Mouse (Mus musculus) intestine, embryonic 15.5 days (tissue): ENCODE results near the gene Ramp1. TPM values are rescaled to one million over a fixed set of nuclear protein-coding genes. Genes with fewer than 3 reads are reported as not detected.
A peak's percentile ranks its signal among the peaks of the same experiment; 100 is the strongest.

Source experiments
- ATAC-seq: fragments of 200-750 bp; cut with Nextera tagmentation; 2 replicates; pipeline ENCODE4 v1.8.0; 2017; ENCODE audit warnings: moderate TSS enrichment, moderate library complexity
- H3K27ac ChIP-seq: fragments of 300-500 bp; sonication (generic); 2 replicates; pipeline ENCODE4 v1.5.1; 2015; ENCODE audit warnings: mild to moderate bottlenecking, inconsistent platforms
- H3K27me3 ChIP-seq: fragments of 300-500 bp; sonication (generic); replicated peaks from 2 replicates; pipeline ENCODE4 v1.6.1; 2015; ENCODE audit warnings: inconsistent platforms
- H3K36me3 ChIP-seq: fragments of 300-500 bp; sonication (generic); 2 replicates; pipeline ENCODE4 v1.6.1; 2015; ENCODE audit warnings: inconsistent platforms
- H3K4me1 ChIP-seq: fragments of 300-500 bp; sonication (generic); replicated peaks from 2 replicates; pipeline ENCODE4 v1.6.1; 2015; ENCODE audit warnings: inconsistent platforms
- H3K4me2 ChIP-seq: fragments of 300-500 bp; sonication (generic); replicated peaks from 2 replicates; pipeline ENCODE4 v1.6.1; 2015; ENCODE audit warnings: mild to moderate bottlenecking, inconsistent platforms
- H3K4me3 ChIP-seq: fragments of 300-500 bp; sonication (generic); replicated peaks from 2 replicates; pipeline ENCODE4 v1.5.1; 2015; ENCODE audit warnings: inconsistent platforms
- H3K9ac ChIP-seq: fragments of 300-500 bp; sonication (generic); 2 replicates; pipeline ENCODE4 v1.6.1; 2015; ENCODE audit warnings: inconsistent platforms
- H3K9me3 ChIP-seq: fragments of 300-500 bp; sonication (generic); 2 replicates; pipeline ENCODE4 v1.6.1; 2016; ENCODE audit warnings: inconsistent platforms
- WGBS: fragments of 180-500 bp; shearing (Covaris S2); methylation state at CpG from one replicate; pipeline ENCODE4 v1.1.7; 2015; 5-methylcytosine and 5-hydroxymethylcytosine counted together
- polyA plus RNA-seq: library from polyadenylated mRNA; unstranded; fragments of >200 nt; fragmentation: Nextera tagmentation; extraction: Ambion mirVana; gene quantifications from 2 replicates; pipeline ENCODE4 v1.2.1, GENCODE M21; 2015

The Ramp1 gene
- polyA plus RNA-seq, 1 experiment from 2014 or later: 7.9 TPM

GRCm38 (mm10) chr1:91205651-91206050 is 26.0 kb downstream of the Ramp1 start:
- H3K27ac ChIP-seq: no peak overlapping the region
- no peaks in the 10 kb centered on the region for H3K27me3 ChIP-seq
- no peak overlapping the region for H3K4me3 ChIP-seq
- WGBS: 82% methylated on average over 6 of the region's 6 CpGs
- no peaks in the 10 kb centered on the region for H3K9me3 ChIP-seq
- no peak overlapping the region for H3K4me2 ChIP-seq
- no peak for ATAC-seq
- H3K4me1 ChIP-seq: peaks cover 2% of the 10 kb centered on the region; the same call in 1 of the 2 replicates
- H3K36me3 ChIP-seq: no peaks in the 10 kb centered on the region
- H3K9ac ChIP-seq: no peak overlapping the region

GRCm38 (mm10) chr1:91206336-91206735 is 26.7 kb downstream of the Ramp1 start:
- Histone ChIP-seq H3K27me3 (no peaks in the 10 kb centered on the region), H3K4me1 (peaks cover 2% of the 10 kb centered on the region; the same call in 1 of the 2 replicates), H3K9me3 (no peaks in the 10 kb centered on the region), H3K27ac (no peak overlapping the region), H3K36me3 (no peaks in the 10 kb centered on the region), H3K4me2 (no peak overlapping the region), H3K9ac (no peak overlapping the region), H3K4me3 (no peak overlapping the region)
- WGBS: 79% methylated on average over 8 of the region's 8 CpGs
- no peak for ATAC-seq

GRCm38 (mm10) chr1:91206873-91207272 is 27.3 kb downstream of the Ramp1 start:
- Histone ChIP-seq H3K9ac (no peak overlapping the region), H3K27ac (no peak overlapping the region), H3K4me1 (peaks cover 7% of the 10 kb centered on the region; the same call in 1 of the 2 replicates), H3K4me2 (no peak overlapping the region), H3K9me3 (no peaks in the 10 kb centered on the region), H3K27me3 (no peaks in the 10 kb centered on the region), H3K4me3 (no peak overlapping the region), H3K36me3 (no peaks in the 10 kb centered on the region)
- ATAC-seq: no peak
- WGBS: 69% methylated on average over 5 of the region's 5 CpGs

- peak; percentile 74 for ATAC-seq
- Histone ChIP-seq H3K9me3 (no peaks in the 10 kb centered on the region), H3K9ac (no peak overlapping the region), H3K4me3 (no peak overlapping the region), H3K4me1 (peaks cover 7% of the 10 kb centered on the region; the same call in 1 of the 2 replicates), H3K36me3 (no peaks in the 10 kb centered on the region), H3K27me3 (no peaks in the 10 kb centered on the region), H3K4me2 (no peak overlapping the region), H3K27ac (no peak overlapping the region)
- 64% methylated on average over 3 of the region's 3 CpGs for WGBS
Observed at GRCm38 (mm10) chr1:91207334-91208074, 27.9 kb downstream of the Ramp1 start.

GRCm38 (mm10) chr1:91209343-91209742 is 29.7 kb downstream of the Ramp1 start:
- Histone ChIP-seq H3K9ac (no peak overlapping the region), H3K27ac (peak overlapping the region; percentile 17; the same call in 1 of the 2 replicates)

GRCm38 (mm10) chr1:91209785-91210184 is 30.2 kb downstream of the Ramp1 start:
- peak overlapping the region; percentile 17; the same call in 1 of the 2 replicates for H3K27ac ChIP-seq
- no peak overlapping the region for H3K4me3 ChIP-seq
- H3K9ac ChIP-seq: no peak overlapping the region
- H3K4me2 ChIP-seq: no peak overlapping the region
- H3K36me3 ChIP-seq: no peaks in the 10 kb centered on the region
- no peaks in the 10 kb centered on the region for H3K9me3 ChIP-seq
- no peaks in the 10 kb centered on the region for H3K27me3 ChIP-seq
- WGBS: 78% methylated on average over 6 of the region's 6 CpGs
- ATAC-seq: no peak
- peaks cover 7% of the 10 kb centered on the region; the same call in 1 of the 2 replicates for H3K4me1 ChIP-seq

More at GRCm38 (mm10) chr1:91209343-91209742, 29.7 kb downstream of the Ramp1 start:
- Histone ChIP-seq H3K4me2 (no peak overlapping the region), H3K4me1 (peaks cover 7% of the 10 kb centered on the region; the same call in 1 of the 2 replicates), H3K27me3 (no peaks in the 10 kb centered on the region), H3K36me3 (no peaks in the 10 kb centered on the region), H3K9me3 (no peaks in the 10 kb centered on the region), H3K4me3 (no peak overlapping the region)
- 85% methylated on average over 6 of the region's 6 CpGs for WGBS
- no peak for ATAC-seq

GRCm38 (mm10) chr1:91211099-91211498 is 31.5 kb downstream of the Ramp1 start:
- Histone ChIP-seq H3K27ac (no peak overlapping the region), H3K9me3 (no peaks in the 10 kb centered on the region), H3K36me3 (no peaks in the 10 kb centered on the region), H3K4me1 (peaks cover 7% of the 10 kb centered on the region; the same call in 1 of the 2 replicates), H3K9ac (no peak overlapping the region), H3K4me3 (no peak overlapping the region), H3K27me3 (no peaks in the 10 kb centered on the region), H3K4me2 (no peak overlapping the region)
- WGBS: 71% methylated on average over 1 of the region's 1 CpGs
- ATAC-seq: no peak

GRCm38 (mm10) chr1:91211591-91212008 is 32.0 kb downstream of the Ramp1 start:
- Histone ChIP-seq H3K27ac (0 out of 2 replicates have a peak overlapping the region, but pooled peaks have one; percentile 36), H3K27me3 (no peaks in the 10 kb centered on the region), H3K9ac (no peak overlapping the region), H3K4me2 (no peak overlapping the region), H3K4me3 (no peak overlapping the region), H3K4me1 (peaks cover 7% of the 10 kb centered on the region; the same call in 1 of the 2 replicates), H3K9me3 (no peaks in the 10 kb centered on the region), H3K36me3 (no peaks in the 10 kb centered on the region)
- 65% methylated on average over 7 of the region's 7 CpGs for WGBS
- peak; percentile 13; the same call in 1 of the 2 replicates for ATAC-seq

GRCm38 (mm10) chr1:91215264-91215663 is 35.6 kb downstream of the Ramp1 start:
- H3K4me3 ChIP-seq: no peak overlapping the region
- H3K36me3 ChIP-seq: no peaks in the 10 kb centered on the region
- H3K4me2 ChIP-seq: no peak overlapping the region
- no peak overlapping the region for H3K9ac ChIP-seq
- 88% methylated on average over 1 of the region's 1 CpGs for WGBS
- H3K27ac ChIP-seq: no peak overlapping the region
- 0 out of 2 replicates have a peak, but pooled peaks cover 5% of the 10 kb centered on the region for H3K4me1 ChIP-seq
- ATAC-seq: no peak
- H3K9me3 ChIP-seq: no peaks in the 10 kb centered on the region
- no peaks in the 10 kb centered on the region for H3K27me3 ChIP-seq

GRCm38 (mm10) chr1:91215981-91216380 is 36.4 kb downstream of the Ramp1 start:
- no peak overlapping the region for H3K9ac ChIP-seq
- WGBS: 18% methylated on average over 1 of the region's 1 CpGs
- H3K27ac ChIP-seq: no peak overlapping the region
- no peak for ATAC-seq
- 0 out of 2 replicates have a peak, but pooled peaks cover 5% of the 10 kb centered on the region for H3K4me1 ChIP-seq
- H3K4me3 ChIP-seq: no peak overlapping the region
- no peaks in the 10 kb centered on the region for H3K9me3 ChIP-seq
- H3K36me3 ChIP-seq: no peaks in the 10 kb centered on the region
- H3K27me3 ChIP-seq: no peaks in the 10 kb centered on the region
- H3K4me2 ChIP-seq: no peak overlapping the region

- no peak for ATAC-seq
- Histone ChIP-seq H3K4me1 (0 out of 2 replicates have a peak, but pooled peaks cover 3% of the 10 kb centered on the region), H3K27ac (no peak overlapping the region), H3K27me3 (no peaks in the 10 kb centered on the region), H3K9ac (no peak overlapping the region), H3K4me2 (no peak overlapping the region), H3K4me3 (no peak overlapping the region), H3K36me3 (no peaks in the 10 kb centered on the region), H3K9me3 (no peaks in the 10 kb centered on the region)
- WGBS: 56% methylated on average over 10 of the region's 10 CpGs
Observed at GRCm38 (mm10) chr1:91216504-91217267, 37.1 kb downstream of the Ramp1 start.

GRCm38 (mm10) chr1:91219641-91220321 is 40.2 kb downstream of the Ramp1 start:
- H3K9me3 ChIP-seq: no peaks in the 10 kb centered on the region
- no peak overlapping the region for H3K27ac ChIP-seq
- no peak overlapping the region for H3K4me3 ChIP-seq
- no peaks in the 10 kb centered on the region for H3K4me1 ChIP-seq
- no peak overlapping the region for H3K9ac ChIP-seq
- ATAC-seq: no peak
- 81% methylated on average over 7 of the region's 7 CpGs for WGBS
- H3K4me2 ChIP-seq: no peak overlapping the region
- no peaks in the 10 kb centered on the region for H3K27me3 ChIP-seq
- no peaks in the 10 kb centered on the region for H3K36me3 ChIP-seq
